Mouse (Mus musculus) kidney, adult 11 months (tissue): ENCODE results near the gene Radil.

ENCODE experiments used
- DNase-seq: peaks from one replicate; pipeline ENCODE4 v3.0.0; 2022

Gene Radil

GRCm38 (mm10) chr5:142550706-142551652 is at the start of gene Radil:
Gene Radil, minus strand, starts transcription at chr5:142551098.
- peak; percentile 88 for DNase-seq

GRCm38 (mm10) chr5:142597648-142598390 is 46.9 kb upstream of the Radil start:
- peak; percentile 35 for DNase-seq

GRCm38 (mm10) chr5:142596723-142597122 is 45.8 kb upstream of the Radil start:
- DNase-seq, result no peak

GRCm38 (mm10) chr5:142595698-142596097 is 44.8 kb upstream of the Radil start:
- DNase-seq, result no peak

GRCm38 (mm10) chr5:142590953-142591616 is 40.2 kb upstream of the Radil start:
- no peak for DNase-seq

GRCm38 (mm10) chr5:142583616-142584126 is 32.8 kb upstream of the Radil start:
- no peak for DNase-seq

- peak; percentile 17 for DNase-seq
Observed at GRCm38 (mm10) chr5:142581517-142581916, 30.6 kb upstream of the Radil start.

- no peak for DNase-seq
Observed at GRCm38 (mm10) chr5:142578192-142578591, 27.3 kb upstream of the Radil start.

GRCm38 (mm10) chr5:142576832-142577231 is 25.9 kb upstream of the Radil start:
- DNase-seq, result no peak

- DNase-seq, result no peak
Observed at GRCm38 (mm10) chr5:142574323-142575057, 23.6 kb upstream of the Radil start.

- DNase-seq, result no peak
Observed at GRCm38 (mm10) chr5:142564606-142565005, 13.7 kb upstream of the Radil start.

GRCm38 (mm10) chr5:142560261-142560660 is 9.4 kb upstream of the Radil start:
- DNase-seq, result no peak

GRCm38 (mm10) chr5:142557397-142558067 is 6.6 kb upstream of the Radil start:
- DNase-seq, result peak; percentile 15

GRCm38 (mm10) chr5:142556721-142557120 is 5.8 kb upstream of the Radil start:
- no peak for DNase-seq

GRCm38 (mm10) chr5:142555866-142556265 is 5.0 kb upstream of the Radil start:
- DNase-seq, result no peak

- peak; percentile 9 for DNase-seq
Observed at GRCm38 (mm10) chr5:142549961-142550705, 765 bp downstream of the Radil start.

GRCm38 (mm10) chr5:142549441-142549840 is 1.5 kb downstream of the Radil start:
- DNase-seq, result no peak

GRCm38 (mm10) chr5:142547066-142547465 is 3.8 kb downstream of the Radil start:
- no peak for DNase-seq

- no peak for DNase-seq
Observed at GRCm38 (mm10) chr5:142546344-142546743, 4.6 kb downstream of the Radil start.

GRCm38 (mm10) chr5:142545014-142545795 is 5.7 kb downstream of the Radil start:
- DNase-seq, result no peak
